Mouse (Mus musculus) intestine, embryonic 16.5 days (tissue): ENCODE measurements around the gene Ctla2a. TPM values are rescaled to one million over a fixed set of nuclear protein-coding genes. Genes with fewer than 3 reads are reported as not detected.

ENCODE experiments used
- ATAC-seq: fragments of 200-750 bp; cut with Nextera tagmentation; 2 replicates; pipeline ENCODE4 v1.8.0; 2017; ENCODE audit warnings: moderate TSS enrichment, moderate library complexity
- H3K27ac ChIP-seq: fragments of 300-500 bp; sonication (generic); 2 replicates; pipeline ENCODE4 v1.5.1; 2014; ENCODE audit warnings: mild to moderate bottlenecking, low read length
- H3K27me3 ChIP-seq: fragments of 300-500 bp; sonication (generic); replicated peaks from 2 replicates; pipeline ENCODE4 v1.6.1; 2014; ENCODE audit warnings: low read length, control low read depth, mixed read lengths; ENCODE audit not compliant: control insufficient read depth, insufficient read depth
- H3K36me3 ChIP-seq: fragments of 300-500 bp; sonication (generic); 2 replicates; pipeline ENCODE4 v1.6.1; 2014; ENCODE audit warnings: low read length, control low read depth; ENCODE audit not compliant: control insufficient read depth, insufficient read depth
- H3K4me1 ChIP-seq: fragments of 300-500 bp; sonication (generic); 2 replicates; pipeline ENCODE4 v1.6.1; 2014; ENCODE audit warnings: low read length, control low read depth, mixed read lengths; ENCODE audit not compliant: control insufficient read depth, insufficient read depth
- H3K4me2 ChIP-seq: fragments of 300-500 bp; sonication (generic); 2 replicates; pipeline ENCODE4 v1.6.1; 2014; ENCODE audit warnings: low read depth, low read length, control low read depth
- H3K4me3 ChIP-seq: fragments of 300-500 bp; sonication (generic); 2 replicates; pipeline ENCODE4 v1.5.1; 2014; ENCODE audit warnings: mild to moderate bottlenecking, low read length
- H3K9ac ChIP-seq: fragments of 300-500 bp; sonication (generic); 2 replicates; pipeline ENCODE4 v1.6.1; 2014; ENCODE audit warnings: low read depth, low read length
- H3K9me3 ChIP-seq: fragments of 300-500 bp; sonication (generic); 2 replicates; pipeline ENCODE4 v1.6.1; 2016; ENCODE audit warnings: low read length, control low read depth; ENCODE audit not compliant: control insufficient read depth
- WGBS: fragments of 180-500 bp; shearing (Covaris S2); extraction: QIAGEN DNeasy Blood & Tissue Kit; methylation state at CpG from one replicate; pipeline ENCODE4 v1.1.7; 2014; 5-methylcytosine and 5-hydroxymethylcytosine counted together
- polyA plus RNA-seq: library from polyadenylated mRNA; unstranded; fragments of >200 nt; fragmentation: Nextera tagmentation; extraction: Ambion mirVana; gene quantifications from 2 replicates; pipeline ENCODE4 v1.2.1, GENCODE M21; 2015

The Ctla2a gene
- polyA plus RNA-seq, 1 experiment from 2014 or later = 23.3 TPM

- no peak for ATAC-seq
- Histone ChIP-seq H3K27me3 (no peaks in the 10 kb centered on the region), H3K9me3 (no peaks in the 10 kb centered on the region), H3K4me2 (no peak overlapping the region), H3K9ac (no peak overlapping the region), H3K4me1 (no peaks in the 10 kb centered on the region), H3K27ac (no peak overlapping the region), H3K4me3 (no peak overlapping the region), H3K36me3 (no peaks in the 10 kb centered on the region)
Measured at GRCm38 (mm10) chr13:60895406-60896160, 40.8 kb downstream of the Ctla2a start.

GRCm38 (mm10) chr13:60892301-60892700 is 44.1 kb downstream of the Ctla2a start:
- Histone ChIP-seq H3K27ac (no peak overlapping the region), H3K36me3 (no peaks in the 10 kb centered on the region), H3K9ac (no peak overlapping the region), H3K4me3 (no peak overlapping the region), H3K4me2 (no peak overlapping the region), H3K9me3 (no peaks in the 10 kb centered on the region), H3K4me1 (no peaks in the 10 kb centered on the region), H3K27me3 (no peaks in the 10 kb centered on the region)
- 79% methylated on average over 1 of the region's 1 CpGs for WGBS
- ATAC-seq = no peak

Other genes with a start within 250 kb of the Ctla2a start
- not detected in 2 replicates for gene BC051665, start 150.3 kb downstream of the Ctla2a start, polyA plus RNA-seq
- gene Ctsll3, start 133.8 kb downstream of the Ctla2a start, polyA plus RNA-seq = not detected in 2 replicates
- 0.18 and 0.22 TPM in 2 replicates for gene 4930486L24Rik, start 72.2 kb downstream of the Ctla2a start, polyA plus RNA-seq
- gene Gm49392, start 39.7 kb downstream of the Ctla2a start, polyA plus RNA-seq = 0.15 TPM in 1 of 2 replicates, not detected in the other
- gene Ctla2b, start 39.2 kb downstream of the Ctla2a start, polyA plus RNA-seq = 2.4 and 2.7 TPM in 2 replicates
- not detected in 2 replicates for gene Tpbpb, start 31.7 kb downstream of the Ctla2a start, polyA plus RNA-seq
- not detected in 2 replicates for gene Gm49393, start 1.0 kb downstream of the Ctla2a start, polyA plus RNA-seq
- 0.12 and 0.65 TPM in 2 replicates for gene Gm49391, start 54 bp downstream of the Ctla2a start, polyA plus RNA-seq
- not detected in 2 replicates for gene Tpbpa, start 5.4 kb upstream of the Ctla2a start, polyA plus RNA-seq
- not detected in 2 replicates for gene Ctsj, start 69.3 kb upstream of the Ctla2a start, polyA plus RNA-seq
- gene Ctsq, start 104.0 kb upstream of the Ctla2a start, polyA plus RNA-seq = not detected in 2 replicates
- gene Ctsr, start 227.6 kb upstream of the Ctla2a start, polyA plus RNA-seq = not detected in 2 replicates